Mouse (Mus musculus): ENCODE data around the gene Wdr54.
"Not testable (repeated sequence)": the region's sequence is repeated elsewhere in the genome, so short reads cannot be mapped to it uniquely, and the experiment has no call there.

Wdr54 gene

GRCm38 (mm10) chr6:83159456-83159855, 3.3 kb upstream of the Wdr54 start:
- DNase-seq (ENCODE audit: low spot score): not testable (repeated sequence)

- no peak for DNase-seq (ENCODE audit: low spot score)
Observed at GRCm38 (mm10) chr6:83155552-83156238, 502 bp downstream of the Wdr54 start.

- DNase-seq (ENCODE audit: low spot score): no peak
Observed at GRCm38 (mm10) chr6:83153485-83153884, 2.7 kb downstream of the Wdr54 start.

- no peak for DNase-seq (ENCODE audit: low spot score)
Observed at GRCm38 (mm10) chr6:83153038-83153437, 3.2 kb downstream of the Wdr54 start.

GRCm38 (mm10) chr6:83151721-83152120, 4.5 kb downstream of the Wdr54 start:
- DNase-seq (ENCODE audit: low spot score): no peak

GRCm38 (mm10) chr6:83147280-83147679, 8.9 kb downstream of the Wdr54 start:
- DNase-seq (ENCODE audit: low spot score): no peak

- no peak for DNase-seq (ENCODE audit: low spot score)
Observed at GRCm38 (mm10) chr6:83145805-83146204, 10.4 kb downstream of the Wdr54 start.

- no peak for DNase-seq (ENCODE audit: low spot score)
Observed at GRCm38 (mm10) chr6:83145209-83145608, 11.0 kb downstream of the Wdr54 start.

GRCm38 (mm10) chr6:83142886-83143285, 13.3 kb downstream of the Wdr54 start:
- no peak for DNase-seq (ENCODE audit: low spot score)

- no peak for DNase-seq (ENCODE audit: low spot score)
Observed at GRCm38 (mm10) chr6:83142211-83142731, 13.9 kb downstream of the Wdr54 start.

- no peak for DNase-seq (ENCODE audit: low spot score)
Observed at GRCm38 (mm10) chr6:83141636-83142035, 14.6 kb downstream of the Wdr54 start.

GRCm38 (mm10) chr6:83140044-83140443, 16.2 kb downstream of the Wdr54 start:
- DNase-seq (ENCODE audit: low spot score): no peak

GRCm38 (mm10) chr6:83138056-83138455, 18.1 kb downstream of the Wdr54 start:
- no peak for DNase-seq (ENCODE audit: low spot score)

- peak; percentile 79 for DNase-seq (ENCODE audit: low spot score)
Observed at GRCm38 (mm10) chr6:83137576-83137950, 18.6 kb downstream of the Wdr54 start.

- DNase-seq (ENCODE audit: low spot score): peak; percentile 70
Observed at GRCm38 (mm10) chr6:83136881-83137575, 19.2 kb downstream of the Wdr54 start.

- no peak for DNase-seq (ENCODE audit: low spot score)
Observed at GRCm38 (mm10) chr6:83136291-83136880, 19.8 kb downstream of the Wdr54 start.

- no peak for DNase-seq (ENCODE audit: low spot score)
Observed at GRCm38 (mm10) chr6:83135571-83136161, 20.5 kb downstream of the Wdr54 start.

GRCm38 (mm10) chr6:83134951-83135513, 21.2 kb downstream of the Wdr54 start, which contains the start of gene Rtkn:
TSS of gene Rtkn (plus strand) at chr6:83135463.
- DNase-seq (ENCODE audit: low spot score): no peak

GRCm38 (mm10) chr6:83134226-83134625, 22.0 kb downstream of the Wdr54 start:
- DNase-seq (ENCODE audit: low spot score): no peak

GRCm38 (mm10) chr6:83132176-83132919, 23.8 kb downstream of the Wdr54 start:
- DNase-seq (ENCODE audit: low spot score): no peak

GRCm38 (mm10) chr6:83131469-83132034, 24.6 kb downstream of the Wdr54 start:
- no peak for DNase-seq (ENCODE audit: low spot score)
